8 mouse cellular contexts compared by ENCODE assay signal in the genomic region with DNA sequence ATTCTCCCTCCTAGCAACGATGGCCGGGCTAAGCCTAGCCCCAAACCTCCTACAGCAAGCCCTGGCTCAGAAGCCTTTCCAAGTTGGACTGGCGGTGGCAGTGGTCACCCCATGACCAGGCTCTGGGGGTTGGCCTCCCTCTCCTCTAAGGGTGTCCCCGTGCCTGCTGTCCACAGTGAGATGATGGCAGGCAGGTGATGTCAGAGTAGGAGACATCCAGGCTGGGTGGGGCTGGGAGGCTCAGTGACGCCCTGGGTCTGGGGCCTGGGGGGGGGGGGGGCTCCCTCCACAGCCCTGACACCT. TPM values are rescaled to one million over a fixed set of nuclear protein-coding genes. Genes with fewer than 3 reads are reported as not detected.
DNase-seq lines count a peak whose midpoint lies in the region; ATAC-seq and TF ChIP-seq lines count a peak whose summit lies in the region.

No protein-coding gene starts in this region.

- H3K4me2 ChIP-seq in embryonic facial prominence, embryonic 15.5 days (replicated peaks) = peak overlapping the region; percentile 81
- H3K4me2 ChIP-seq in intestine, embryonic 16.5 days (ENCODE audit: low read depth, low read length) = peak overlapping the region; percentile 90
- H3K4me2 ChIP-seq in myocyte (ENCODE audit: low read depth) = peak overlapping the region; percentile 86

- ATAC-seq in embryonic facial prominence, embryonic 15.5 days (ENCODE audit: insufficient number of reproducible peaks, low FRiP score, low TSS enrichment, low read depth) = no peak
- ATAC-seq in intestine, embryonic 16.5 days = peak; percentile 2; the same call in 1 of the 2 replicates

- H3K36me3 ChIP-seq in embryonic facial prominence, embryonic 15.5 days = 0 out of 2 replicates have a peak, but pooled peaks cover 3% of the 10 kb centered on the region
- H3K36me3 ChIP-seq in intestine, embryonic 16.5 days (ENCODE audit: control insufficient read depth, insufficient read depth, low read length) = no peaks in the 10 kb centered on the region
- H3K36me3 ChIP-seq in myocyte (ENCODE audit: control insufficient read depth, insufficient read depth) = no peaks in the 10 kb centered on the region

- no peaks in the 10 kb centered on the region for H3K9me3 ChIP-seq in embryonic facial prominence, embryonic 15.5 days (replicated peaks)
- no peaks in the 10 kb centered on the region for H3K9me3 ChIP-seq in intestine, embryonic 16.5 days (ENCODE audit: control insufficient read depth, low read length)

- WGBS in embryonic facial prominence, embryonic 15.5 days = 14% methylated on average over 5 of the region's 5 CpGs
- WGBS in intestine, embryonic 16.5 days = 11% methylated on average over 5 of the region's 5 CpGs

- H3ac ChIP-seq in myocyte (ENCODE audit: control insufficient read depth, insufficient read length) = peak overlapping the region; percentile 21

- peaks cover 38% of the 10 kb centered on the region for H3K4me1 ChIP-seq in embryonic facial prominence, embryonic 15.5 days
- peaks cover 18% of the 10 kb centered on the region for H3K4me1 ChIP-seq in intestine, embryonic 16.5 days (ENCODE audit: control insufficient read depth, insufficient read depth, low read length)

- peak overlapping the region; percentile 84 for H3K27ac ChIP-seq in layer of hippocampus, adult 2 months
- peak overlapping the region; percentile 84; the same call in 1 of the 2 replicates for H3K27ac ChIP-seq in embryonic facial prominence, embryonic 15.5 days (replicated peaks)
- peak overlapping the region; percentile 88; the same call in 1 of the 2 replicates for H3K27ac ChIP-seq in intestine, embryonic 16.5 days (ENCODE audit: low read length)

- no peak for TF ChIP-seq CTCF in layer of hippocampus, adult 2 months (conservative IDR thresholded peaks at IDR 0.05)

- H3K4me3 ChIP-seq in layer of hippocampus, adult 2 months = peak overlapping the region; percentile 77
- peak overlapping the region; percentile 85 for H3K4me3 ChIP-seq in embryonic facial prominence, embryonic 15.5 days (replicated peaks)
- peak overlapping the region; percentile 83 for H3K4me3 ChIP-seq in intestine, embryonic 16.5 days (ENCODE audit: low read length)
- peak overlapping the region; percentile 38 for H3K4me3 ChIP-seq in myocyte

- H3K9ac ChIP-seq in embryonic facial prominence, embryonic 15.5 days = peak overlapping the region; percentile 78
- H3K9ac ChIP-seq in intestine, embryonic 16.5 days (ENCODE audit: low read depth, low read length) = peak overlapping the region; percentile 85

- no peak for DNase-seq in layer of hippocampus, adult 2 months (ENCODE audit: low spot score in 2 of 2)
- DNase-seq in layer of hippocampus, postnatal 14 days (ENCODE audit: low spot score in 2 of 2) = no peak
- no peak for DNase-seq in layer of hippocampus, adult 8-10 months (ENCODE audit: low spot score in 2 of 2)
- no peak for DNase-seq in T-cell, adult 2 months (ENCODE audit: low spot score)
- no peak for DNase-seq in frontal cortex, postnatal 14 days (ENCODE audit: low spot score in 2 of 2)

- H3K27me3 ChIP-seq in embryonic facial prominence, embryonic 15.5 days = no peaks in the 10 kb centered on the region
- no peaks in the 10 kb centered on the region for H3K27me3 ChIP-seq in intestine, embryonic 16.5 days (replicated peaks; ENCODE audit: control insufficient read depth, insufficient read depth, low read length)
- no peaks in the 10 kb centered on the region for H3K27me3 ChIP-seq in myocyte (ENCODE audit: control insufficient read depth, insufficient read depth, insufficient read length)

- peaks cover 5% of the 10 kb centered on the region for H3K79me2 ChIP-seq in myocyte (ENCODE audit: control insufficient read depth, insufficient read depth)

- no peak for TF ChIP-seq POLR2A in myocyte (IDR thresholded peaks at IDR 0.05; ENCODE audit: insufficient read length, low read depth)

TF ChIP-seq in myocyte, 11 proteins besides CTCF, POLR2A, EP300 and RAD21:
- TF ChIP-seq TCF12 (IDR thresholded peaks at IDR 0.05; ENCODE audit: insufficient read depth, poor library complexity, severe bottlenecking) (no peak), E2F4 (IDR thresholded peaks at IDR 0.05; ENCODE audit: insufficient read depth) (no peak), CEBPB (IDR thresholded peaks at IDR 0.05; ENCODE audit: insufficient read depth, poor library complexity, severe bottlenecking) (no peak), USF1 (IDR thresholded peaks at IDR 0.05; ENCODE audit: low read depth) (no peak), SRF (IDR thresholded peaks at IDR 0.05; ENCODE audit: control insufficient read depth, insufficient read length, low read depth) (no peak), TCF3 (IDR thresholded peaks at IDR 0.05; ENCODE audit: insufficient read length, low read depth) (no peak), MYOD1 (IDR thresholded peaks at IDR 0.05; ENCODE audit: control insufficient read depth in 1 of 3, insufficient read length in 2 of 3, low read depth in 2 of 3) (no peak), MYOG (IDR thresholded peaks at IDR 0.05; ENCODE audit: control insufficient read depth in 1 of 3, insufficient read depth in 1 of 3, insufficient read length in 2 of 3, low read depth in 2 of 3) (no peak), REST (IDR thresholded peaks at IDR 0.05; ENCODE audit: insufficient read depth, insufficient read length) (no peak), POLR2AphosphoS2 (IDR thresholded peaks at IDR 0.05; ENCODE audit: insufficient read length, low read depth) (no peak), MAX (IDR thresholded peaks at IDR 0.05; ENCODE audit: low read depth) (no peak)
TF ChIP-seq in myocyte: peak in this region for 0.

RNA-seq across cellular contexts. Expression of a gene that starts 2.7 kb away (rescaled TPM):
- total RNA-seq in layer of hippocampus, adult 2 months (2021) = 100 to 1,000 TPM; 194 to 210 TPM
- 100 to 1,000 TPM; 178 to 193 TPM for total RNA-seq in layer of hippocampus, postnatal 14 days (2021)
- polyA plus RNA-seq in embryonic facial prominence, embryonic 15.5 days (2015; fragmentation: Nextera tagmentation; extraction: Ambion mirVana) = 25.0 and 28.4 TPM in 2 replicates
- polyA plus RNA-seq in intestine, embryonic 16.5 days (2015; fragmentation: Nextera tagmentation; extraction: Ambion mirVana) = 12.4 and 13.2 TPM in 2 replicates
- 22.8 TPM for polyA plus RNA-seq in myocyte (2012; fragmentation: generic; extraction: Trizol)
- 100 to 1,000 TPM; 190 to 216 (median 203) TPM for total RNA-seq in layer of hippocampus, adult 8-10 months (2022)

RNA-seq across cellular contexts. Expression of a gene that starts 37.5 kb away (rescaled TPM):
- 1 to 10 TPM; 8.6 to 9.7 TPM for total RNA-seq in layer of hippocampus, adult 2 months (2021)
- 10 to 100 TPM; 10.6 to 13.1 TPM for total RNA-seq in layer of hippocampus, postnatal 14 days (2021)
- 13.4 and 15.3 TPM in 2 replicates for polyA plus RNA-seq in embryonic facial prominence, embryonic 15.5 days (2015; fragmentation: Nextera tagmentation; extraction: Ambion mirVana)
- 12.2 and 13.0 TPM in 2 replicates for polyA plus RNA-seq in intestine, embryonic 16.5 days (2015; fragmentation: Nextera tagmentation; extraction: Ambion mirVana)
- 0.08 TPM for polyA plus RNA-seq in myocyte (2012; fragmentation: generic; extraction: Trizol)
- 10 to 100 TPM in 2 of 4 experiments, 1 to 10 TPM in 2; 7.3 to 36.6 (median 21.0) TPM for total RNA-seq in layer of hippocampus, adult 8-10 months (2022)

RNA-seq across cellular contexts. Expression of a gene that starts 44.4 kb away (rescaled TPM):
- total RNA-seq in layer of hippocampus, adult 2 months (2021) = under 1 TPM; 0.44 to 0.52 TPM
- under 1 TPM; 0.43 to 0.55 TPM for total RNA-seq in layer of hippocampus, postnatal 14 days (2021)
- 4.8 and 5.6 TPM in 2 replicates for polyA plus RNA-seq in embryonic facial prominence, embryonic 15.5 days (2015; fragmentation: Nextera tagmentation; extraction: Ambion mirVana)
- 6.8 and 8.2 TPM in 2 replicates for polyA plus RNA-seq in intestine, embryonic 16.5 days (2015; fragmentation: Nextera tagmentation; extraction: Ambion mirVana)
- 4.4 TPM for polyA plus RNA-seq in myocyte (2012; fragmentation: generic; extraction: Trizol)
- total RNA-seq in layer of hippocampus, adult 8-10 months (2022) = 1 to 10 TPM in 3 of 4 experiments, under 1 TPM in 1; 0.98 to 2.2 (median 1.1) TPM

RNA-seq across cellular contexts. Expression of a gene that starts 48.3 kb away (rescaled TPM):
- total RNA-seq in layer of hippocampus, adult 2 months (2021) = 100 to 1,000 TPM; 152 to 160 TPM
- total RNA-seq in layer of hippocampus, postnatal 14 days (2021) = 100 to 1,000 TPM; 153 to 158 TPM
- 84.9 and 112 TPM in 2 replicates for polyA plus RNA-seq in embryonic facial prominence, embryonic 15.5 days (2015; fragmentation: Nextera tagmentation; extraction: Ambion mirVana)
- polyA plus RNA-seq in intestine, embryonic 16.5 days (2015; fragmentation: Nextera tagmentation; extraction: Ambion mirVana) = 56.5 and 65.5 TPM in 2 replicates
- polyA plus RNA-seq in myocyte (2012; fragmentation: generic; extraction: Trizol) = 352 TPM
- total RNA-seq in layer of hippocampus, adult 8-10 months (2022) = 100 to 1,000 TPM; 153 to 162 (median 161) TPM
